Mouse (Mus musculus) brain, embryonic 14.5 days (tissue): ENCODE measurements around the gene Zfx.

Experiments
- CTCF ChIP-seq: fragments of 200-500 bp; IDR thresholded peaks from 2 replicates; pipeline ENCODE4 v1.5.1; 2012; ENCODE audit warnings: inconsistent platforms, mild to moderate bottlenecking, moderate library complexity, borderline replicate concordance; ENCODE audit not compliant: insufficient read depth, insufficient read length; ENCODE audit errors: extremely low read depth
- POLR2A ChIP-seq: fragments of 200-500 bp; IDR thresholded peaks from 2 replicates; pipeline ENCODE4 v1.6.1; 2012; ENCODE audit warnings: mild to moderate bottlenecking, inconsistent platforms, borderline replicate concordance; ENCODE audit not compliant: poor library complexity, insufficient read depth, insufficient read length, severe bottlenecking; ENCODE audit errors: extremely low read depth

DNA sequence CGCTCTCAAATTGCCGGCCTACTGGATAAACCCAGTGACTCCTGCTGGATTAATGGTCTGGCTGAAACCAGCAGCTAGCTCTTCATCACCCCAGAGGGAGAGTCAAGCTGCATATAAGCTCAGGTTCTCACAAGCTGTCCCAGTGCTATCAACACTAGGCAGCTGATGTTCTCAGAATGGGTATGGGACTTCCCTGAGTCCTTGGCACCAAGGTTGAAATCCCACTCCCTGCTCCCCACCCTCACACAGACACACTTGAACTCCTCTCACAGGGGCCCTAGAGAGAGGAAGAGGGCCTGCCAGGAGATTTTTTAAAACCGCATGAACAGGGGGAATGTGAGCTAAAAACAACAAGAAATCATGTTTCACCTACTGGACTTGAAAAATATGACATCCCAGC lies 74.5 kb downstream of the Zfx start:
- no peak for TF ChIP-seq CTCF
- TF ChIP-seq POLR2A, result no peak
